Mouse (Mus musculus) cerebellum, adult 11-12 months (tissue): ENCODE data around the gene Lrch4.
A peak's percentile ranks its signal among the peaks of the same experiment; 100 is the strongest.
"Not testable (repeated sequence)": the region's sequence is repeated elsewhere in the genome, so short reads cannot be mapped to it uniquely, and the experiment has no call there.

Source experiments
- DNase-seq: peaks from one replicate; pipeline ENCODE4 v3.0.0; 2022

Gene Lrch4

DNA sequence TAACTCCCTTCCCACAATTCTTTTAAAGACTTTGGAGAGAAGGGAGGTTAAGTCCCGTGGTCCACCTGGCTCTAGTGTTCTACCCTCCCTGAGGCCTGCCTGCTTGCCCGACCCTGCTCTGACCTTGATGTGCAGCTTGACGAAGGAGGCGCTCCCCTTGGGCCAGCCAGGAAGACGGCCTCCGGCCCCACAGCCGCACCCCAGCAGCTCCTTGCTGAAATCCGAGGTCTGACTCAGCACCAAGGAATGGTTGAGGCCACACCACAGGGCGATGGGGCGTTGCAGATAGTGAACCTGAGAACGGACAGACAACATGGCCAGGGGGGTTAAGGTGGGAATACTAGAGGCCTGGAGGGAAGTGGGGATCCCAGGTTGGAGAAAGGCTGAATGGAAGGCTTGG lies 15.4 kb upstream of the Lrch4 start, which contains the start of gene Pcolce:
Gene Pcolce (minus strand): TSS at position 235 of the 400 bp plus-strand sequence.
- no peak for DNase-seq

- DNase-seq: not testable (repeated sequence)
Measured at GRCm38 (mm10) chr5:137614921-137615320, 14.0 kb upstream of the Lrch4 start.

DNA sequence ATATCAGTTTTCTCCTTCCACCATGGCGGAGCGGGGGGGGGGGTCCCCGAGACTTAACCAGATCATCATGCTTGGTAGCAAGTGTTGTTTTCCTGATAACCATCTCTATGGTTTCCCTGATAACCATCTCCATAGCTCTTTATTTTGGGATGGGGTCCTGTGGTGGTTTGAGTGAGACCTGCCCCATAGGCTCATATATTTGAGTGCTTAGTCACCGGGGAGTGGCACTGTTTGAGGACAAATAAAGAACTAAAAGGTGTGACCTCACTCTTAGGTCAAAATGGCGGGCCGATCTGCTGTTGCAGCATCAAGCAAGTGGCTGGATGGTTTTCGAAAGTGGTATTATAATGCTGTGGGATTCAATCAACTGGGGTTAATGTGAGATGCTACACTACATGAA lies 13.6 kb upstream of the Lrch4 start:
- DNase-seq: no peak

- DNase-seq: no peak
Measured at GRCm38 (mm10) chr5:137623937-137624530, 4.9 kb upstream of the Lrch4 start.

- DNase-seq: no peak
Measured at GRCm38 (mm10) chr5:137627991-137628390, 930 bp upstream of the Lrch4 start.

DNA sequence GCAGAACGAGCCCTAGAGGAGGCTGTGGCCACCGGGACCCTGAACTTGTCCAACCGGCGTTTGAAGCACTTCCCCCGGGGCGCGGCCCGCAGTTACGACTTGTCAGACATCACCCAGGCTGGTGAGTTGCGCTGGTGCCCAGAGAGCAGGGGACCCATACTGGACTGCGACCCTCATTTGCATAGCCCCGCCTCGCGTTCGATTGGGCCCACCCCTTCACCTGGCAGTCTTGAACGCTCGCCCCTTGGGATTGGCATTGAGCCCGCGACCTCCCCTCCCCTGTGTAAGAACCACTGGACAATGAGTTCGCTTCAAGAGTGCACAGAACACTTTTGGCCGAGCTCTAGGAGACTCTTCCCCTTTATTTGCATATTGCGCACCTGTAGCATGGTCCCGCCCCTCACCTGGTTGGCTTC lies 393 bp downstream of the Lrch4 start:
- no peak for DNase-seq

DNA sequence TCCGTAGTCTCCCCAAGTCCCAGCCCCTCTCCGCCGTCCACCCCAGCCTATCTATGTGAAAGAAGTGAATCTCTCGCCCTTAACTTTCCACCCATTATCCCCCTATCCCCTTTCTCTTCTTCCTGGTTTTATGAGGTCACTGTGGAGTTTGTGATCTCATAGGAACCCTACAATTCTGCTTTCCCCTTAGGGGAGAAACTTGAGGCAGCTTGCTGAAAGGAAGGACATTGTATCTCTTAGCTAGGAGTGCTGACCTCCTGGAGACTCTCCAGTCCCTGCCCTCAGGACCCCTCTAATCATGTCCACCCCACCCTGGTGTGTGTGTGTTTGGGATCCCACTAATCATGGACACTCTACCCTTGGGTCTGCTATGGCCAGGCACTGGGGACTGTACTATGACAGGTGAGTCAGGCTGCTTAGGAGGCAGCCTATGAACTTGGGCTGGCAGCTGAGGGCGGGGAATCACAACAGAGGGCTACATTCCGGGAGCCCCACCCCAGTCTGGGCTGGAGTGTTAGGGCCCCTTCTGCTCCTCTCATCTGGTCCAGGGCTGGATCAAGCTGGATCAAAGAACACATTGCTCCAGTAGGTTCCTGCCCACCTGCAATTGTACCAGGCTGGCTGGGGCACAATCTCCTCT lies 1.1 kb downstream of the Lrch4 start:
- peak; percentile 45 for DNase-seq

GRCm38 (mm10) chr5:137630602-137631001 lies 1.7 kb downstream of the Lrch4 start:
- DNase-seq: peak; percentile 43

- DNase-seq: no peak
Measured at GRCm38 (mm10) chr5:137631171-137631570, 2.2 kb downstream of the Lrch4 start.

DNA sequence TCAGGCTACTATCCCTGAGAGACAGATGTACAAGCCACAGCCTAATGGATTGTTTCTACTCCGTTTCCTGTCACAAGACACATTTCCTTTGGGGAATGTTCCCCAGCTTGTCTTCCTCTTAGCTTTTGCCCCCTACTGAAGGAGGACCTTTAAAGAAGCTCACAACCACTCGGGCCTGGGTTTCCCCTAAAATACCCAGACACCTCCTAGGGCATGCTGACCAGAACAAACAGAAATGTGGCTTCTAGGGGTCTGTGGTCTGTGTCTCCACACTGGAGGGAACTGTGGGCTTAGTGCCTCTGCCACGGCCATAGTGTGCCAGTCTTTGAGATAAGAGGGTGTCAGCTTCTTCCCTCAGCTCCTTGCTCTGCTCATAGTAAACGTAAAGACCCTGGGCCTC lies 2.7 kb downstream of the Lrch4 start:
- no peak for DNase-seq

DNA sequence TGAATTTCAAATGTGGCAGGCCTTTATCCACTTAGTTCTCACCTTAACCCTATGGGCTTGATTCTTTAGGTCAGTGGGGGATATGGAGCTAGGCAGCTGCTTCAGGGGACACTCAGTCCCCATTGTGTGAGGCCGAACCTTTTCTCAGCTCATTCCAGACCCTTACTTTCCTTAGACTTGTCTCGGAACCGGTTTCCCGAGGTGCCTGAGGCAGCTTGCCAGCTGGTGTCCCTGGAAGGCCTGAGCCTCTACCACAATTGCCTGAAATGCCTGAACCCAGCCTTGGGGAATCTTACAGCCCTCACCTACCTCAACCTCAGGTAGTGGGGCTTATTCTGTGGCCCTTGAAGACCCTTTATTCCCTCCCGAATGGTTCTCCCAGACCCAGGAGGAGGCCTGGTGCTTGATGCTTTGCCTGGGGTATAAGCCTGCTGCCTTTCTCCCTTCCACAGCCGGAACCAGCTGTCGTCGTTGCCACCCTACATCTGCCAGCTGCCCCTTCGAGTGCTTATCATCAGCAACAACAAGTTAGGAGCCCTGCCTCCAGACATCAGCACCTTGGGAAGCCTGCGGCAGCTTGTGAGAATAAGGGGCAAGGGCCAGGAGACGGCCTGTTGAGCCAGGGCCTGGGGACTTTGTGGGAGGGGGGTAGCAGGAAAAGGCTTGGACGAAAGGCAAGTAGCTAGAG lies 4.6 kb downstream of the Lrch4 start:
- DNase-seq: no peak

DNA sequence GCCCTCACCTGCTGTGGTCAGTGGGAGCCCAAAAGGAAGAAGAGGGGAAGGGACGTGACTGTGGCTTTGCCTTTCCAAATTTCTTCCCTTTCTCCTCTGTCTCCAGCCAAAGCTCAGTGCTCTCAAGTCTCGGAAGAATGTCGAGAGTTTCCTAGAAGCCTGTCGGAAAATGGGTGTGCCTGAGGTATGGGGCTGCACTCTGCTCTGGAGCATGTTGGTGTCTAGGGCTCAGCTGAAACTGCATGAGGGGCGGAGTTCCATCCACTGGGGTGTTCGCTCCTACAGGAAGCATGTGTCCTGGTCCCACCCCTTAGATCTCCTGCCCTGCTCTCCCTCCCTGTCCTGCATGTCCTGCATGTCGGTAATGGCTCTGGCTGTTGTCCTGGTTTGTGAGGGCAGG lies 10.6 kb downstream of the Lrch4 start:
- no peak for DNase-seq

GRCm38 (mm10) chr5:137641054-137641453 lies 12.1 kb downstream of the Lrch4 start, which contains the start of gene Sap25:
TSS of gene Sap25 (plus strand) at chr5:137641334.
- DNase-seq: no peak

GRCm38 (mm10) chr5:137642886-137643285 lies 14.0 kb downstream of the Lrch4 start:
- no peak for DNase-seq

DNA sequence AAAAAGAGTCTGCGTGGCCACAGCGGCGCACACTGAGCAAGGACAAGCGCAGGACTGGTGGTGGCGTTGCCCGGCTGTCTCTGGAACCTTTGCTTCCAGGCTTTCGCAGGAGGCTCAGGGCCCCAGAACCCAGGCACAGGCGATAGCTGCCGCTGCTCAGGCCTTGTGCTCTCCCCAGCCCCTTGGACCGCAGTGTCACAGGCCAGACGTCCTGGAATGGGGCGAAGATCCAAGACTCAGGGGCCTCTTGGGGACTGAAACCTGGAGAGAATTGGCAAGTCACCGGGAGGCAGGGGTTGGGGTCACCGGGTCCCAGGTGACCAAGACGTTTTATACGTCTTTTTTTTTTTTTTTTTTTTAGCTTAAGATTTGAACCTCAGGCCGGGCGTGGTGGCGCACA lies 15.6 kb downstream of the Lrch4 start:
- no peak for DNase-seq

DNA sequence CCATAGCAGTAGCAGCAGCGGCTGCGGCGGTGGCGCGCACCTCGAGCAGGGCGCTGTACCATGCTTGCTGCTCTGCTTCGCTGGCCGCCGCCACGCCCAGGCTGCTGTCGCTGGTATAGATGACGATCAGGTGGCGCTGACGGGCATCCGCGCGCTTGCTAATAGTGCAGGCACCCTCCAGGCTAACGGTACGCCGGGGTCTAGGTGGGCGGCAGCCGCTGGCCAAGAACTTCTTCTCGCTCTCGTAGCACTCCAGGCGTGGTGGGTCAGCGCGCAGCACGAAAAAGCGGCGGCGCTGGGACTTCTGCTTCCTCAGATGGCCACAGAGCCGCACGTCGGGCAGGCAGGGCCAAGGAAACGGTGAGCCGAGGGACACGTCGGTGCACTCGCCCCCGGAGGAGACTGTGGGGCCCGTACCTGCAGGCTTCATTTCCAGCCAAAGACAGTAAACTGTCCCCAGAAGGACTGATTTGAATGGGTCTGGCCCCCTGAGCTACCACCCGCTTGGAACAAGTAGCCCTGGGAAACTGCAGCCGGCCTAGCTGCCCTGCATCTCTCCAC lies 16.2 kb downstream of the Lrch4 start:
- DNase-seq: no peak

- no peak for DNase-seq
Measured at GRCm38 (mm10) chr5:137645652-137646091, 16.8 kb downstream of the Lrch4 start, which contains the start of gene Irs3. TSS of gene Irs3 (minus strand) at chr5:137645714.

- DNase-seq: no peak
Measured at GRCm38 (mm10) chr5:137647827-137648601, 19.1 kb downstream of the Lrch4 start.

GRCm38 (mm10) chr5:137649251-137649650 lies 20.3 kb downstream of the Lrch4 start:
- DNase-seq: no peak

DNA sequence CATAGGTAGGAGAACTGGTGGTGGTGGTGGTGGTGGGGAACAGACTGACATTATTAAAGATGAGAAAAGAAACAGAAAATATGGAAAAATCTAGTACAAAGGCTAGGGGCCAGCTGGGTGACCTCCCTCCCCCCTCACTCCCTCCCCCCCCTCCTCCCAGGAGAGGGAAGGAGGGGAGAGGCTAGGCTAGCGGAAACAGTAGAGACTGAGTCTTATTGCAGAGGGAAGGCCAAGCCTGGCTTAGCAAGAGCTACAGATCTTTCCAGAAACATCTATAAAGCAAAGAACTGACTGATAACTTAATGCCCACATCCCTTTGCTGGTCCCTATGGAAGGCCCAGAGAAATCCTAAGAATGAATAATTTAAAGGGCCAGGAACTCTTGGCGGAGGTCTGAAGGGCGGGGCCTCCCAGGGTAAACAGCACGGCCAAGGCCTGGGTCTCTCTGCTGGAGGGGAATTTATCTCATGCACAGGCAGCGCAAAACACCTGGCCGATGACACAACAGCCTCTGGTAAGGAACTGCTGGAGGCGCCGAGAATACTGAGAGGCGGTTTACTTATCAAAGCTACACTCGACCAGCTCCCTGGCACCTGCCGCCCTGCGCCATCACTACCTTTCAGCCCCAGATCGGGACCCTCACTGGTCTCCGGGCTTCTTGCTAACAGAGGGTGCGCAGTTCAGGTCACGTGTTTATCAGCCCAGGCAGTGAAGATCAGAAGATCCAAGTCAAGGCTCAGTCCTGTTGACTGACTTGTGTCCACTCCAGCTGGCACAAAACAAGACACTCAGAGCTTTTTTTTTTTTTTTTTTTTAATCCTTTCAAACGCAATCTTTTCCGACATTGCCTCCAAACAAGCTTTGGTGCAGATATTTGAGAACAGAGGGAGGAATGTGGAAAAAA lies 21.0 kb downstream of the Lrch4 start:
- DNase-seq: no peak

DNA sequence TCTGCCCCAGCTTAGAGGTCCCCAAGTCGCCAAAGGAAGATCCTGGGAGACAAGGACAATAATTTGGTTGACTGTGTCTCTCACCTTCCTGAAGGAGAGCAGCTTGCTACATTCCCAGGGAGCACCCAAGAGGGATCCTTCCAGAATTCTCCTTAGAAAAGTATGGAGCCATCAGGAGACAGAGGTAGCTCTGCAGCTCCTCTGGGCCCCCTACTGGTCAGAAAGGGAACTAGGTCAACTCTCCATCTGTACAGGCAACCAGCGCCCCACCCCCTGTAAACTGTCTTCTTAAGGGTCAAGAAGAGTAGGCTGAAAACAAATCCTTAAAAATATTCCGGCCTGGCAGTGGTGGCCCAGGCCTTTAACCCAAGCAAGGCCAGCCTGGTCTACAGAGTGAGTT lies 23.6 kb downstream of the Lrch4 start:
- DNase-seq: peak; percentile 77

GRCm38 (mm10) chr5:137653366-137653765 lies 24.4 kb downstream of the Lrch4 start:
- no peak for DNase-seq
